Mouse (Mus musculus) gastrocnemius, postnatal 25 days (tissue): ENCODE measurements around the gene Dnase1l3. TPM values are rescaled to one million over a fixed set of nuclear protein-coding genes. Genes with fewer than 3 reads are reported as not detected.

Experiments used
- DNase-seq: peaks from one replicate; pipeline ENCODE4 v3.0.0; 2022
- long read RNA-seq, 2 experiments: library from polyadenylated mRNA; stranded (forward); transcript quantifications; one replicate each; pipeline ENCODE4 v2.0.0; 2021
- total RNA-seq, 2 experiments: library from RNA; stranded (reverse); gene quantifications; 1 replicate in 1 of 2; 2 replicates in 1 of 2; pipeline ENCODE4 v1.2.3; 2021

Dnase1l3 gene
- total RNA-seq, result not detected
- long read RNA-seq, experiment 1, result 0 reads
- long read RNA-seq, experiment 2, result 0 reads

GRCm38 (mm10) chr14:7994271-7994767 is at the start of gene Dnase1l3:
TSS of gene Dnase1l3 (minus strand) at chr14:7994573.
- DNase-seq, result no peak

GRCm38 (mm10) chr14:8042577-8042976 is 48.2 kb upstream of the Dnase1l3 start:
- DNase-seq, result no peak

- no peak for DNase-seq
Measured at GRCm38 (mm10) chr14:8042120-8042519, 47.7 kb upstream of the Dnase1l3 start.

GRCm38 (mm10) chr14:8040911-8041678 is 46.7 kb upstream of the Dnase1l3 start:
- DNase-seq, result no peak

- no peak for DNase-seq
Measured at GRCm38 (mm10) chr14:8040179-8040578, 45.8 kb upstream of the Dnase1l3 start.

- DNase-seq, result peak; percentile 82
Measured at GRCm38 (mm10) chr14:8038791-8039448, 44.5 kb upstream of the Dnase1l3 start.

- DNase-seq, result no peak
Measured at GRCm38 (mm10) chr14:8038150-8038549, 43.8 kb upstream of the Dnase1l3 start.

GRCm38 (mm10) chr14:8036406-8036805 is 42.0 kb upstream of the Dnase1l3 start:
- DNase-seq, result no peak

GRCm38 (mm10) chr14:8035951-8036350 is 41.6 kb upstream of the Dnase1l3 start:
- no peak for DNase-seq

- no peak for DNase-seq
Measured at GRCm38 (mm10) chr14:8034561-8034960, 40.2 kb upstream of the Dnase1l3 start.

- DNase-seq, result peak; percentile 24
Measured at GRCm38 (mm10) chr14:8032087-8032944, 37.9 kb upstream of the Dnase1l3 start.

GRCm38 (mm10) chr14:8030535-8030934 is 36.2 kb upstream of the Dnase1l3 start:
- no peak for DNase-seq

- DNase-seq, result no peak
Measured at GRCm38 (mm10) chr14:8029752-8030151, 35.4 kb upstream of the Dnase1l3 start.

GRCm38 (mm10) chr14:8028086-8028485 is 33.7 kb upstream of the Dnase1l3 start:
- DNase-seq, result no peak

GRCm38 (mm10) chr14:8026769-8027531 is 32.6 kb upstream of the Dnase1l3 start:
- no peak for DNase-seq

GRCm38 (mm10) chr14:8024936-8025335 is 30.6 kb upstream of the Dnase1l3 start:
- no peak for DNase-seq

GRCm38 (mm10) chr14:8024469-8024868 is 30.1 kb upstream of the Dnase1l3 start:
- no peak for DNase-seq

GRCm38 (mm10) chr14:8020546-8020945 is 26.2 kb upstream of the Dnase1l3 start:
- no peak for DNase-seq

- DNase-seq, result no peak
Measured at GRCm38 (mm10) chr14:8020011-8020410, 25.6 kb upstream of the Dnase1l3 start.

- DNase-seq, result no peak
Measured at GRCm38 (mm10) chr14:8016951-8017350, 22.6 kb upstream of the Dnase1l3 start.

- no peak for DNase-seq
Measured at GRCm38 (mm10) chr14:8016276-8016675, 21.9 kb upstream of the Dnase1l3 start.

GRCm38 (mm10) chr14:8015756-8016155 is 21.4 kb upstream of the Dnase1l3 start:
- no peak for DNase-seq
